Mouse (Mus musculus) limb, embryonic 14.5 days (tissue): ENCODE measurements at regions not wholly inside any gene's neighbourhood (a gene's known extent, or its start where the extent isn't known, plus 50 kb on each side); places are given as distances from the start of the nearest gene placed in this dataset.

ENCODE experiments used
- ATAC-seq: fragments of 200-750 bp; cut with Nextera tagmentation; 2 replicates; pipeline ENCODE4 v1.8.0; 2017; ENCODE audit warnings: low read depth, moderate number of reproducible peaks, moderate TSS enrichment; ENCODE audit not compliant: low FRiP score
- DNase-seq: peaks from one replicate; pipeline ENCODE4 v3.0.0-alpha.2; 2015; ENCODE audit warnings: low spot score
- H3K27ac ChIP-seq: fragments of 300-500 bp; sonication (generic); replicated peaks from 2 replicates; pipeline ENCODE4 v1.5.1; 2014; ENCODE audit warnings: low read depth, mild to moderate bottlenecking, low read length, moderate library complexity, mixed read lengths
- H3K27me3 ChIP-seq: fragments of 300-500 bp; sonication (generic); 2 replicates; pipeline ENCODE4 v1.6.1; 2014; ENCODE audit warnings: low read length, mixed read lengths; ENCODE audit not compliant: control insufficient read depth, insufficient read depth
- H3K36me3 ChIP-seq: fragments of 300-500 bp; sonication (generic); 2 replicates; pipeline ENCODE4 v1.6.1; 2014; ENCODE audit warnings: mild to moderate bottlenecking, low read length, moderate library complexity, mixed read lengths; ENCODE audit not compliant: control insufficient read depth, insufficient read depth
- H3K4me1 ChIP-seq: fragments of 300-500 bp; sonication (generic); 2 replicates; pipeline ENCODE4 v1.6.1; 2014; ENCODE audit warnings: antibody characterized with exemption, low read length, mixed read lengths; ENCODE audit not compliant: control insufficient read depth, insufficient read depth
- H3K4me2 ChIP-seq: fragments of 300-500 bp; sonication (generic); replicated peaks from 2 replicates; pipeline ENCODE4 v1.6.1; 2014; ENCODE audit warnings: low read depth, mild to moderate bottlenecking, low read length, moderate library complexity; ENCODE audit not compliant: severe bottlenecking
- H3K4me3 ChIP-seq: fragments of 300-500 bp; sonication (generic); replicated peaks from 2 replicates; pipeline ENCODE4 v1.5.1; 2014; ENCODE audit warnings: low read length
- H3K9ac ChIP-seq: fragments of 300-500 bp; sonication (generic); 2 replicates; pipeline ENCODE4 v1.6.1; 2014; ENCODE audit warnings: mild to moderate bottlenecking, low read depth, low read length, moderate library complexity; ENCODE audit not compliant: severe bottlenecking
- H3K9me3 ChIP-seq: fragments of 300-500 bp; sonication (generic); 2 replicates; pipeline ENCODE4 v1.6.1; 2016; ENCODE audit warnings: low read length; ENCODE audit not compliant: control insufficient read depth
- POLR2A ChIP-seq: fragments of 200-500 bp; IDR thresholded peaks from 2 replicates; pipeline ENCODE4 v1.8.0; 2012; ENCODE audit warnings: inconsistent platforms, mild to moderate bottlenecking, moderate library complexity, borderline replicate concordance; ENCODE audit not compliant: insufficient read depth, insufficient read length; ENCODE audit errors: extremely low read depth
- WGBS: fragments of 180-500 bp; shearing (Covaris S2); extraction: QIAGEN DNeasy Blood & Tissue Kit; methylation state at CpG from one replicate; pipeline ENCODE4 v1.1.7; 2014; 5-methylcytosine and 5-hydroxymethylcytosine counted together

DNA sequence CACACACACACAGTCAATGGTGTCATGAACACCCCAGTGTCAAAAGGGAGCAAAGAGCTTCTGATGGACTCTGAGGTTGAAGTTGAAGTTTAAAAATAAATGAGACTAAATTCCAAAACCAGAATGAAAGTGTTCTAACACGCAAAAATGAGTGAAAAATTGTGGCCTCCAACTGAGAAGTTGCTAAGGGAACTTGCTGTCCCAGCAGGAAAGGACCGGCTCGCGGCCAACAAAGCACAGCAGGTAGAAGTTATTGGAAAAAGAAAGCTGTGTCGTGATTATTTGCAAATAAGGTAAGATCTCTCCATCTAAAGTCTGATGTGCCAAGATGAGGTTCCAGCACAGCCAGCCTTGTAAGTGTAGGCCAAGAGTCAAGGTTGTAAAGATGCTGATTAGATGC is 169.7 kb downstream of the Nrp2 start:
- no peak overlapping the region for H3K4me3 ChIP-seq
- TF ChIP-seq POLR2A: no peak
- no peaks in the 10 kb centered on the region for H3K4me1 ChIP-seq
- 76% methylated on average over 5 of the region's 5 CpGs for WGBS
- ATAC-seq (no peak), DNase-seq (no peak)
- H3K9me3 ChIP-seq: no peaks in the 10 kb centered on the region
- no peaks in the 10 kb centered on the region for H3K27me3 ChIP-seq
- no peaks in the 10 kb centered on the region for H3K36me3 ChIP-seq
- no peak overlapping the region for H3K27ac ChIP-seq
- H3K9ac ChIP-seq: no peak overlapping the region
- H3K4me2 ChIP-seq: no peak overlapping the region

DNA sequence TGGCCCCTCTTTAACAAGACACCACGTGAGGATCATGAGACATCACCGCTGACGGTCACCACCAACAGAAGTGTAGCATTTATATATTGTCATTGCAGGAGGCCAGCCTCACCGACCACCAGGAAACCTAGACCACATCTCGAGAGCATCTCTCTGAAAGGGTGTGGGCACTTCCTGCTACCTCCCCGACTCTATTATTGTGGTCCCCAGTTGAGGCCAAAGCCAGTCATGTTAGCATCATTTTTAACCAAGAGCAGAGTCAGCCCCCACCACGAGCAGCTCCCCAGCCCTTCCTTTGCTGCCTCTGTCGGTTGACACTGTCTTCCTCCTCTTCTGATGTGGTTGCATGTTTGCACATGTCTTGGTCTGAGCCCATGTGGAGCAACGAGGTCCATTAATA is 172.5 kb downstream of the Nrp2 start:
- no peak for DNase-seq
- no peak for TF ChIP-seq POLR2A
- Histone ChIP-seq H3K9me3 (no peaks in the 10 kb centered on the region), H3K4me1 (no peaks in the 10 kb centered on the region), H3K36me3 (no peaks in the 10 kb centered on the region), H3K9ac (no peak overlapping the region), H3K4me3 (no peak overlapping the region), H3K4me2 (no peak overlapping the region), H3K27me3 (no peaks in the 10 kb centered on the region), H3K27ac (no peak overlapping the region)
- WGBS: 80% methylated on average over 9 of the region's 9 CpGs
- no peak for ATAC-seq

DNA sequence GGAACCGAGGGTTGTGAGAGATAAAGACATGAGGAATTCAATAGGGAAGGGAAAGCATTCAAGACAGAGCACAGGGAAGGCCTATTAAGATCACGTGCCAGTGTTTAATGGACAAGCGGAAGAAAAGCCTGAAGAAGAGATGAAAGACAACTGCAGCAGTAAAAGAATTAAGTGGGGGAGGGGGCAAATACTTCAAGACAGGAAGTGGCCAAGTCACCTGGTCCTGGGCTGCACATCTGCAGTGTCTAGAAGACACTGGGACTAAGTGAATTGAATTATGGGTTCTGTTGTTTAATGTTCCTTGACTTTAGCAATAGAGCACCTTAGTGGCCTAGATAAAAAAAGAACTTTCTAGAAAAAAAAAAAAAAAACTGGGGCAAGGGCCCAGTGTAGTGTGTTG is 173.6 kb downstream of the Nrp2 start:
- ATAC-seq: no peak

DNA sequence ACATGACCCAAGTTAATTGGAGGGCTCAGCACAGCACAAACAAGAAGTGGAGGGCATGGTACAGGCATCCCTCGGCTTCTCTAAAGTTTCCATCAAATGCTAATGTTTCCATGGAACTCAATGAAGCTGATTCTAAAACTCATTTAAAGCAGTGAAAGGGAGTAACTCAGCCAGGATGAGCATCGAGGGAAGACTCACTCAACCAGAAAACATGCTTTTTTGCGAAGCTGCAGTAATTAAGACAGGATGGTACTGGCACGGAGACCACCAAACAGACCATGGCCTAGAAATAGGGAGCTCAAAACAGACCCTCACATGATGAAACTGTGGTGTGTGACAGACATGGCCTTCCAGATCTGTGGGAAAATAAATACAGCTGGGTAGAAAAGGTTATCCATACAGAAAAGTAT is 177.8 kb downstream of the Nrp2 start:
- Histone ChIP-seq H3K27me3 (no peaks in the 10 kb centered on the region), H3K27ac (no peak overlapping the region), H3K9ac (no peak overlapping the region), H3K4me1 (peaks cover 8% of the 10 kb centered on the region; the same call in 1 of the 2 replicates), H3K36me3 (no peaks in the 10 kb centered on the region), H3K4me2 (no peak overlapping the region), H3K4me3 (no peak overlapping the region), H3K9me3 (no peaks in the 10 kb centered on the region)
- WGBS: 70% methylated on average over 4 of the region's 4 CpGs
- no peak for ATAC-seq
- DNase-seq: no peak
- TF ChIP-seq POLR2A: no peak

More for the DNA sequence above, 173.6 kb downstream of the Nrp2 start:
- TF ChIP-seq POLR2A: no peak
- Histone ChIP-seq H3K36me3 (no peaks in the 10 kb centered on the region), H3K9ac (no peak overlapping the region), H3K4me2 (no peak overlapping the region), H3K4me1 (no peaks in the 10 kb centered on the region), H3K4me3 (no peak overlapping the region), H3K9me3 (no peaks in the 10 kb centered on the region), H3K27ac (no peak overlapping the region), H3K27me3 (no peaks in the 10 kb centered on the region)
- 41% methylated on average over 3 of the region's 3 CpGs for WGBS
- no peak for DNase-seq

DNA sequence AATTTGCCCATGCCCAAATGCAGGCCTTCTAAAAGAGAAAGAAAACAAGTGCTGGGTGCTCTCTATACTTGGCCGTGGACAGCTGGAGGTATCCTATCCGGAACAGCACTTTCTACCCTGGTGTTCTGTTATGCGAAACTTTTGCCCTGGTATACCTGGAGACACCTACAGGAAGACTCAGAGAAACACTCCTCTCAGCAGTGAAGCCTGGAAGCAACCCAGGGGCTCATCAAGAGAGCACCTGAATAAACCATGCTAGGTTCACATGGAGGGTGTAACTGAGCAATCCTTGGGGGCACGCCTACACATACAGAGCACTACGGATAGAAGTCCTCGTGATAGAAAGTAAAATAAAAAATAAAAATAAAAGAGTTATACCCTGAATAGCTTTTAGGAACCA is 178.4 kb downstream of the Nrp2 start:
- Histone ChIP-seq H3K4me1 (peaks cover 8% of the 10 kb centered on the region; the same call in 1 of the 2 replicates), H3K27ac (no peak overlapping the region), H3K27me3 (no peaks in the 10 kb centered on the region), H3K4me3 (no peak overlapping the region), H3K9me3 (no peaks in the 10 kb centered on the region), H3K36me3 (no peaks in the 10 kb centered on the region), H3K9ac (no peak overlapping the region), H3K4me2 (no peak overlapping the region)
- ATAC-seq: no peak
- TF ChIP-seq POLR2A: no peak
- no peak for DNase-seq
- 85% methylated on average over 6 of the region's 6 CpGs for WGBS

DNA sequence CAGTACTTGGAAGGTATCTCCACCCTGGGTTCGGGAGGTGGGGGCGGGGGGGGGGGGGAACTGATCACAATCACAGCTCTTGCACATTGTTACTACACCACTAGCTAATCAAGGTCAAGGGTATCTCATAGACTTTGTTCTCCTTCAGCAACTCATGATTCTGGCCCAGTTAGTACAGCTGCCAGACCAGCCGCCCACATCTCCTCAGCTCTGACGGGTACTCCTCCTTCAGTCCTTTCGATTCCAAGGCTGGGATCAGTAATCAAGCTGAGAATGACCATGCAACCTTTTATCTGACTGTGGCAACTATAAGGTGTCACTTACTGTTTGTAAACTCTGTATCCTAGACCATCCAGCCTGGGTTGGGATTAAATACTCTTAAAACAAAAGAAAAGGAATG is 178.9 kb downstream of the Nrp2 start:
- ATAC-seq (no peak), DNase-seq (no peak)
- WGBS: 84% methylated on average over 5 of the region's 5 CpGs
- no peaks in the 10 kb centered on the region for H3K27me3 ChIP-seq
- no peak overlapping the region for H3K9ac ChIP-seq
- H3K4me1 ChIP-seq: peaks cover 8% of the 10 kb centered on the region; the same call in 1 of the 2 replicates
- TF ChIP-seq POLR2A: no peak
- H3K4me3 ChIP-seq: no peak overlapping the region
- H3K9me3 ChIP-seq: no peaks in the 10 kb centered on the region
- H3K27ac ChIP-seq: no peak overlapping the region
- no peak overlapping the region for H3K4me2 ChIP-seq
- no peaks in the 10 kb centered on the region for H3K36me3 ChIP-seq
